Mouse (Mus musculus): ENCODE data around the gene Lhcgr. TPM values are rescaled to one million over a fixed set of nuclear protein-coding genes. Genes with fewer than 3 reads are reported as not detected.

Lhcgr gene
- total RNA-seq, 2 experiments from 2014 or later, result 0.18 TPM; not detected in 1

DNA sequence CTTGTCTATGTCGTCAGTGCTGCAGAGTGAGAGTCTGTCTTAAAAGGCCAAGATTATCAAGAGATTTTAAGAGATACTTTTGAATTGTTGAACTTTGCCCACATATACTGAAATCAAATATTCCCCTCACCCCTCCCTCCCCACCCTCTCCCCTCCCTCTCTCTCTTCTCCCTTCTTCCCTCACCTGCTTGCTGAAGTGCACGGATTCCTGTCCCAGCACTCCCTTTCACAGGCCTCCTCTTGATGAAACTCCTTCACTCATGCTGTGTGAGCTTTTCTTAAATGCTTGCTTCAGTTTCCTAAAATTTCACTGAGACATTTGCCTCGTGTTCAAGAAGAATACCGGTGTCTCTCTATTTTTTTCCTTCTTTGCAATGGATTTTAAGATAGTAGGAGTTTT, 88.7 kb downstream of the Lhcgr start:
- no peak for DNase-seq

- no peak for DNase-seq
Measured at GRCm38 (mm10) chr17:88702345-88702744, 89.4 kb downstream of the Lhcgr start.

- DNase-seq, result no peak
Measured at GRCm38 (mm10) chr17:88700901-88701300, 90.9 kb downstream of the Lhcgr start.

DNA sequence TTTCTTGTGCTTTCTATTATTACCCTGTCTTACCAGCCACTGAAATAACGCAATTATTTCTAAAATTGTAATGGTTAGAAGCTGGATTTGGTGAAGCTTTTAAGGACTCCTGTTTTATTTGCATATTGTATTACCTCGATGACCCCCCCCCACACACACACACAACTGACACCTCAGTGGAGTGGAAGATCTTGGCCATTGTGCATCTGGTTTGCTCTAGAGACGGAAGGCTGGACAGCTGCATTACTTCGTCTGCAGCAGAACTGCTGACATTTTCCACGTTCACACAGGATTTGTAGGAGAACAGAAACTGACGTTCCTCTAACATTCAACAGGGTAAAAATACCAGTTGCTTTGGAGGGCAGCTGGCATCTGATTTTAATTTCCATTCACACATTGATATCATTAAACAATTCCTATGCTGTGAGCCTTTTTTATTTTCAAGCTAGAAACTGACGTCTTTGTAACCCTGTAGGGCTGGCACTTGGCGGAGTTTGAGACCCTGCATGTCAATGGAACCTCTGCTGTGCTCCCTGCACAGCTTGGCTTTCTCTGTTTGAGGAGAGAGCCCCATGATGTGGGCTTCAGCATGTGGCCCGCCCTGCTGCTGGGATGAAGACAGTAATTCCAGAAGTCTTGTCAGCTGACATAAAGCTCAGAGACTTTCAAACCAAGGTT, 95.0 kb downstream of the Lhcgr start:
- DNase-seq, result no peak

GRCm38 (mm10) chr17:88688226-88688625, 103.6 kb downstream of the Lhcgr start:
- peak; percentile 22 for DNase-seq

DNA sequence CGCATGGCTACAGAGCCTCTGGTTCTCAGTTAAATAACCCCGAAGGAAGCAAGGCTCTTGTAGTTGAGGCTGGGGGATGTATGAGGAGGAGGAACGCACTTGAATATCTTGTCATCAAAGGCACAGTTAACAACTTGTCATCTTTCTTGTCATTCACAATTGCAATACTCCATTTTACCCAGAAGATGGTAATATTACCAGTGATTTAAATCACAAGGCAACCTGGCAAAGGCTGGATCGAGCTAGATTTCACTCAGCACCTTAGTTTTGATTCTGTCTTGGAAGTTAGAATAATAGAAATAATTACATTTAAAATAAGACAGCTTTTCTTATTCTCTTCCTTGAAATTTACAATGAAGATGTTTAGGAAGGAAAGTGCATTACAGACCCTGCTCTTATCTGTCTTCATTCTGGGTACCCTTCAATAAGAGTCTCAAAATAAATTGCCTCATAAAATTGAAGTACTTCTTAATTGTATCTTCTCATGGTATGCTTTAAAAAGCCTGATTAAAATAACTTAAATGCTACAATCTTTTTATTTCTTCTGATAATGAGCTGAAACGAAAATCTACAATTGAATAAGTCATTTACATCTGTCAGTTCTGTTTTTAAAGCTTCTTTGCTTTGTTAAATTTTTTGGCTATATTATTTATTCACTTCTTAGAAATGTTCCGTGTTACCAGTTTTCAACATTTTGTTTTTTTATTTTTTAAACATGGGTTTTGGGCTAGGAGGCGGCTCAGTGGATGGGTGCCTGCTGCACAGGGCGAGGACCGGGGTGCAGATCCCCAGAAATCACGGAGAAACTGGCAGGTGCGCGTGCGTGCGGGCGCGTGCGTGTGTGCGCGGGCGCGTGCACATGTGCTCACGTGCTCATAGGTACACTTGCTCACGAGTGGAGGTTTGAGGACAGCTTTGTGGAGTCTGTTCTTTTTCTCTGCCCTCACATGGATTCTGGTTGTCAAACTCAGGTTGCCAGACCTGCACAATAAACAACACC, 116.2 kb downstream of the Lhcgr start:
- no peak for DNase-seq

DNA sequence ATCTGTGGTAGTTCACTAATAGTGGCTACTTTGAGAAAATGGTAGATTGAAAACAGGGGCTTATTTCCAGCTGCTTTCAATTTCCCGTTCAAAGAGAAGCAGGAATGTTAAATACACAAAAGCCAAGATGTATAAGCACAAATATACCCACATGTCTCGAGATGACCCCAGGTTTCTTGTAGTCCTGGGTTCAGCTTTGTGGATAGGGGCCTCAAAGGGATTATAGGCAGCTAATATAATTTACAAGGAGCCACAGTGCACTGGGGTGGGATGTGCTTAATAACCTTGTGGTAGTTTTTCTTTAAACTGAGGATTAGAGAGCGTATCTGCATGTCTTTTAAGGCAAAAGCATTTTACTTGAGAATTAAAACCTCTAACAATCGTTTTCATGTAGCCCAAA, 121.0 kb downstream of the Lhcgr start:
- DNase-seq, result no peak

DNA sequence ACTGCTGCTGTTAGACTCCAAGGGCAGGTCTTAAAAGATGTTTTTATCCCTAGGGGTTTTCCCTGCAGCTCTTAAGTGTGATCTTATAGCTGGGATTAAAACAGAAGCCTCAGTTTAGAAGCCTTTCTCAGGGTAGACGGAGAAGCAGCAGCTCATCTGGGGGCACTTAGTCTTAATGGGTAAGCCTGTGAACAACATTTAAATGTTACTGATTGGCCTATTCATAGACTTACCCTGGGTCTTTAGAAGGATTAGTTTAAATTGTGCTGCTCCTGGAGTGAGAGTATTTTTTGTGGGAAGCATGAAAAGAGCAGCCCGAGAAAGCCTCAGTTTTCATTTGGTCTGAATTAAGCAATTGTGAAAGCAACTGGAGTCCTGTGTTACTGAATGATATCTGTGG, 121.9 kb downstream of the Lhcgr start:
- no peak for DNase-seq

DNA sequence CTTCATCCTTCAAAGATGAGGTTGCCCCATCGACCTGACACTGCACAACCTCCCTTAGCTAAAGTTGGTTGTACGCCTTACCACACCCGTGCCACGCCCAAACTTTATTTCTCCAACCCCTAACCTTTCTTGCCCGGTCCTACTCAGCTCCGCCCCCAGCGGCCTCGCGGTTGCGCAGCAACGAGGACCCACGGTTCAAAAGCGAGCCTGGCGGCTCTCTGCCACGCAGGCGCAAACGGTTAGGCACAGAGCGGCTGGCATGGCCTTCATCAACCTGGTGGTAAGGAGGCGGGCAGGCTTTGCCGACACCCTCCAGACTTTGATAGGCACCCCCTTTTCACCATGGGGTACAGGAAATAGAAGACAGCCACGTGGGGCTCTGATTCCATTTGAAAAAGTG, 123.3 kb downstream of the Lhcgr start, which contains the start of gene Gtf2a1l:
TSS of gene Gtf2a1l (plus strand) at position 209 of the 400 bp plus-strand sequence.
- DNase-seq, result peak; percentile 58

Other genes starting within 250 kb of the Lhcgr start
- 10 to 100 TPM; 25.0 to 25.1 TPM for gene Ston1, start 194.3 kb downstream of the Lhcgr start, total RNA-seq (2021)
- not detected for gene Gtf2a1l, start 123.3 kb downstream of the Lhcgr start, total RNA-seq (2021)

All from adrenal gland, postnatal 10 days (tissue).